Mouse (Mus musculus): ENCODE results near the gene Rbpjl.

DNA sequence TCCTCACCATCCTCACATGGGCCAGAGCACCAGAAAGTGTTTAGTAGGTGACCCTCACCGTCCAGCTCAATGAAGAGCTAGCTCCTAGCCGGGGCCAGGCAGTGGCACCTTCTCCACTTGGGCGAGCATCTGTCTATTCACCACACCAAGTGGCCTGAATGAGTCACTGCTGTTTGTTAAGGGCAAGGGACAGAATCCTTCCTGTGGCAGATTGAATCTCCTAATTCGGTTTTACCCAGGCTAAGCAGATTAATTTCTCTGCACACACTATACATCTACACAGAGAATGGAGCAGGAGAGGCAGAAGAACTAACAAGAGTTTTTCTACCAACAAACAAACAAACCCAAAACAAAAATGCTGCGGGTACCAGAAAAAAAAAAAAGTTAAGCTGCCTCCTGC, 24.0 kb downstream of the Rbpjl start:
- TF ChIP-seq CTCF (conservative IDR thresholded peaks at IDR 0.05; ENCODE audit: low read length) (no peak), NANOG (IDR thresholded peaks at IDR 0.05; ENCODE audit: borderline replicate concordance, low read length) (no peak), POU5F1 (IDR thresholded peaks at IDR 0.05; ENCODE audit: borderline replicate concordance, low read length) (no peak)
